Mouse (Mus musculus): Measurements from ENCODE around the gene Peak1. TPM values are rescaled to one million over a fixed set of nuclear protein-coding genes. Genes with fewer than 3 reads are reported as not detected.

Peak1 gene
- total RNA-seq, 2 experiments from 2014 or later = 11.6 to 16.0 TPM

GRCm38 (mm10) chr9:56208817-56209216 is 209.1 kb downstream of the Peak1 start:
- ATAC-seq (replicated peaks; ENCODE audit: poor library complexity, severe bottlenecking) = no peak

- peak; percentile 47 for ATAC-seq (replicated peaks; ENCODE audit: poor library complexity, severe bottlenecking)
Measured at GRCm38 (mm10) chr9:56207516-56207915, 210.4 kb downstream of the Peak1 start.

- ATAC-seq (replicated peaks; ENCODE audit: poor library complexity, severe bottlenecking) = peak; percentile 92
Measured at GRCm38 (mm10) chr9:56207083-56207482, 210.8 kb downstream of the Peak1 start.

- no peak for ATAC-seq (replicated peaks; ENCODE audit: poor library complexity, severe bottlenecking)
Measured at GRCm38 (mm10) chr9:56205336-56205735, 212.5 kb downstream of the Peak1 start.

- no peak for ATAC-seq (replicated peaks; ENCODE audit: poor library complexity, severe bottlenecking)
Measured at GRCm38 (mm10) chr9:56204316-56204715, 213.6 kb downstream of the Peak1 start.

GRCm38 (mm10) chr9:56200645-56201314 is 217.1 kb downstream of the Peak1 start:
- ATAC-seq (replicated peaks; ENCODE audit: poor library complexity, severe bottlenecking) = peak; percentile 86

- peak; percentile 35; the same call in 1 of the 2 replicates for ATAC-seq (replicated peaks; ENCODE audit: poor library complexity, severe bottlenecking)
Measured at GRCm38 (mm10) chr9:56200200-56200599, 217.7 kb downstream of the Peak1 start.

GRCm38 (mm10) chr9:56196921-56197320 is 220.9 kb downstream of the Peak1 start:
- ATAC-seq (replicated peaks; ENCODE audit: poor library complexity, severe bottlenecking) = no peak

GRCm38 (mm10) chr9:56195193-56195592 is 222.7 kb downstream of the Peak1 start:
- no peak for ATAC-seq (replicated peaks; ENCODE audit: poor library complexity, severe bottlenecking)

- ATAC-seq (replicated peaks; ENCODE audit: poor library complexity, severe bottlenecking) = no peak
Measured at GRCm38 (mm10) chr9:56191498-56192455, 226.1 kb downstream of the Peak1 start.

GRCm38 (mm10) chr9:56180118-56180781 is 237.6 kb downstream of the Peak1 start:
- ATAC-seq (replicated peaks; ENCODE audit: poor library complexity, severe bottlenecking) = no peak

- peak; percentile 46; the same call in 1 of the 2 replicates for ATAC-seq (replicated peaks; ENCODE audit: poor library complexity, severe bottlenecking)
Measured at GRCm38 (mm10) chr9:56179416-56180117, 238.3 kb downstream of the Peak1 start.

- no peak for ATAC-seq (replicated peaks; ENCODE audit: poor library complexity, severe bottlenecking)
Measured at GRCm38 (mm10) chr9:56177354-56177753, 240.5 kb downstream of the Peak1 start.

- ATAC-seq (replicated peaks; ENCODE audit: poor library complexity, severe bottlenecking) = no peak
Measured at GRCm38 (mm10) chr9:56175316-56175715, 242.6 kb downstream of the Peak1 start.

- ATAC-seq (replicated peaks; ENCODE audit: poor library complexity, severe bottlenecking) = no peak
Measured at GRCm38 (mm10) chr9:56167690-56168089, 250.2 kb downstream of the Peak1 start.

GRCm38 (mm10) chr9:56166161-56166560 is 251.7 kb downstream of the Peak1 start:
- peak; percentile 32 for ATAC-seq (replicated peaks; ENCODE audit: poor library complexity, severe bottlenecking)

- ATAC-seq (replicated peaks; ENCODE audit: poor library complexity, severe bottlenecking) = no peak
Measured at GRCm38 (mm10) chr9:56165377-56165776, 252.5 kb downstream of the Peak1 start, which contains the start of gene Tspan3. Gene Tspan3, minus strand, starts transcription at chr9:56165477.

GRCm38 (mm10) chr9:56160341-56161141 is 257.3 kb downstream of the Peak1 start:
- peak; percentile 92 for ATAC-seq (replicated peaks; ENCODE audit: poor library complexity, severe bottlenecking)

GRCm38 (mm10) chr9:56159456-56159855 is 258.4 kb downstream of the Peak1 start:
- no peak for ATAC-seq (replicated peaks; ENCODE audit: poor library complexity, severe bottlenecking)
